Mouse (Mus musculus) embryonic facial prominence, embryonic 13.5 days (tissue): ENCODE data around the gene Dnlz. TPM values are rescaled to one million over a fixed set of nuclear protein-coding genes. Genes with fewer than 3 reads are reported as not detected.
"Not testable (repeated sequence)": the region's sequence is repeated elsewhere in the genome, so short reads cannot be mapped to it uniquely, and the experiment has no call there.

Experiments used
- ATAC-seq: fragments of 200-750 bp; cut with Nextera tagmentation; 2 replicates; pipeline ENCODE4 v1.8.0; 2017; ENCODE audit warnings: low read depth; ENCODE audit not compliant: insufficient number of reproducible peaks, insufficient read depth, low FRiP score, low TSS enrichment
- H3K27ac ChIP-seq: fragments of 300-500 bp; sonication (generic); 2 replicates; pipeline ENCODE4 v1.5.1; 2015; ENCODE audit warnings: moderate library complexity, mild to moderate bottlenecking, inconsistent platforms
- H3K27me3 ChIP-seq: fragments of 300-500 bp; sonication (generic); 2 replicates; pipeline ENCODE4 v1.6.1; 2015; ENCODE audit warnings: mild to moderate bottlenecking, inconsistent platforms
- H3K36me3 ChIP-seq: fragments of 300-500 bp; sonication (generic); 2 replicates; pipeline ENCODE4 v1.6.1; 2015; ENCODE audit warnings: mild to moderate bottlenecking, inconsistent platforms
- H3K4me1 ChIP-seq: fragments of 300-500 bp; sonication (generic); 2 replicates; pipeline ENCODE4 v1.6.1; 2015; ENCODE audit warnings: inconsistent platforms
- H3K4me2 ChIP-seq: fragments of 300-500 bp; sonication (generic); 2 replicates; pipeline ENCODE4 v1.6.1; 2015; ENCODE audit warnings: moderate library complexity, mild to moderate bottlenecking, inconsistent platforms
- H3K4me3 ChIP-seq: fragments of 300-500 bp; sonication (generic); 2 replicates; pipeline ENCODE4 v1.5.1; 2015; ENCODE audit warnings: mild to moderate bottlenecking, inconsistent platforms
- H3K9ac ChIP-seq: fragments of 300-500 bp; sonication (generic); 2 replicates; pipeline ENCODE4 v1.6.1; 2015; ENCODE audit warnings: mild to moderate bottlenecking, inconsistent platforms
- H3K9me3 ChIP-seq: fragments of 300-500 bp; sonication (generic); 2 replicates; pipeline ENCODE4 v1.6.1; 2016; ENCODE audit warnings: inconsistent platforms
- WGBS: fragments of 180-500 bp; shearing (Covaris S2); methylation state at CpG from one replicate; pipeline ENCODE4 v1.1.7; 2015; ENCODE audit warnings: mixed read lengths; 5-methylcytosine and 5-hydroxymethylcytosine counted together
- polyA plus RNA-seq: library from polyadenylated mRNA; unstranded; fragments of >200 nt; fragmentation: Nextera tagmentation; extraction: Ambion mirVana; gene quantifications from 2 replicates; pipeline ENCODE4 v1.2.1, GENCODE M21; 2015

Dnlz gene
- 31.4 and 32.1 TPM in 2 replicates for polyA plus RNA-seq

GRCm38 (mm10) chr2:26351358-26352290, at the start of gene Dnlz:
Gene Dnlz (minus strand): TSS chr2:26352110.
- 2% methylated on average over 62 of the region's 62 CpGs for WGBS
- Histone ChIP-seq H3K9ac (peak within 1 kb of the TSS; percentile 92), H3K27me3 (no peaks in the 10 kb centered on the region), H3K4me1 (peaks cover 40% of the 10 kb centered on the region), H3K9me3 (no peaks in the 10 kb centered on the region), H3K36me3 (peaks cover 37% of the 10 kb centered on the region), H3K4me3 (peak within 1 kb of the TSS; percentile 71), H3K27ac (peak within 1 kb of the TSS; percentile 91), H3K4me2 (peak within 1 kb of the TSS; percentile 70)
- peak; percentile 67; the same call in 1 of the 2 replicates for ATAC-seq

DNA sequence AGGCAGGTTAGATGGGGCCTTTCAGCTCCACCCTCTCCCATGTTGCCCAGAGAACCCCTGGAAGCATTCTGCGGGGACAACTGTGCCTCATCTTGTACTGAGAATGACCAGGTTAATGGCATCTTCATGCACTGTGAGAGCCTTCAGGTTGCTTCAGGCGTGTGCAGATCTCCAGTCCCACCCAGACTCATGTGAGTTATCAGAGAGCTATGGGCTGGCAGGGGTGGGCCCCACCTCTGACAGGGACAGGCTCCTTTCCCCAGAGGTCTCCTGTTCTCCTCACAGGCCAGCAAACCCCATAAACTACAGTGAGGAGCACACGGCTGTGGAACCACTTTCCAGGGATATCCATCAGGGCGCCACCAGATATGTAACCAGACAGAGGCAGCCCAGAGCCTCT, 49.1 kb upstream of the Dnlz start:
- H3K27me3 ChIP-seq = no peaks in the 10 kb centered on the region
- no peak overlapping the region for H3K4me2 ChIP-seq
- peaks cover 15% of the 10 kb centered on the region for H3K4me1 ChIP-seq
- H3K27ac ChIP-seq = no peak overlapping the region
- H3K36me3 ChIP-seq = peaks cover 88% of the 10 kb centered on the region
- 90% methylated on average over 4 of the region's 4 CpGs for WGBS
- no peak for ATAC-seq
- no peak overlapping the region for H3K9ac ChIP-seq
- no peak overlapping the region for H3K4me3 ChIP-seq
- H3K9me3 ChIP-seq = no peaks in the 10 kb centered on the region

DNA sequence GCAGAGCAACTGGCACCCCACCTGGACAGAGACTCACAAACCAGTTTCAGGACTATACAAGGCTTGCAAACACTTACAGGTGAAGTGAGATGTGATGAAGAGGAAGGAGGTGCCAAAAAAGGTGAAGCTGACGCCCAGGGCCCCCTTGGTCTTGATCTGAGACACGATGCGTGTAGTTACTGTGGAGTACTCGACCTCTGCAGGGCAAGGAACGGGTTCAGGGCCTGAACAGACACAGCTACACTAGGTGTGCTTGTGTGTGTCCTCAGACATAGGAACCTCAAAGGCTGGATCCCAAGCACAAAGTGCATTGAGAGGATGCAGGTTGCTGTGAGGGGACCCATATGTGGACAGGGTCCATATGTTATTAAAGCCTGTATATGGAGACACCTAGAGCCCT, 48.4 kb upstream of the Dnlz start:
- H3K36me3 ChIP-seq = peaks cover 88% of the 10 kb centered on the region
- WGBS = 85% methylated on average over 5 of the region's 5 CpGs

GRCm38 (mm10) chr2:26399647-26400046, 47.7 kb upstream of the Dnlz start:
- H3K27ac ChIP-seq = no peak overlapping the region
- no peaks in the 10 kb centered on the region for H3K9me3 ChIP-seq
- H3K27me3 ChIP-seq = no peaks in the 10 kb centered on the region
- no peak for ATAC-seq
- H3K4me1 ChIP-seq = peaks cover under 1% of the 10 kb centered on the region; the same call in 1 of the 2 replicates
- no peak overlapping the region for H3K4me2 ChIP-seq
- H3K4me3 ChIP-seq = no peak overlapping the region
- WGBS = 81% methylated on average over 5 of the region's 5 CpGs
- H3K36me3 ChIP-seq = peaks cover 90% of the 10 kb centered on the region
- no peak overlapping the region for H3K9ac ChIP-seq

More for the DNA sequence above, 48.4 kb upstream of the Dnlz start:
- Histone ChIP-seq H3K27me3 (no peaks in the 10 kb centered on the region), H3K9ac (no peak overlapping the region), H3K4me1 (peaks cover 7% of the 10 kb centered on the region), H3K9me3 (no peaks in the 10 kb centered on the region), H3K4me3 (no peak overlapping the region), H3K27ac (no peak overlapping the region), H3K4me2 (no peak overlapping the region)
- no peak for ATAC-seq

DNA sequence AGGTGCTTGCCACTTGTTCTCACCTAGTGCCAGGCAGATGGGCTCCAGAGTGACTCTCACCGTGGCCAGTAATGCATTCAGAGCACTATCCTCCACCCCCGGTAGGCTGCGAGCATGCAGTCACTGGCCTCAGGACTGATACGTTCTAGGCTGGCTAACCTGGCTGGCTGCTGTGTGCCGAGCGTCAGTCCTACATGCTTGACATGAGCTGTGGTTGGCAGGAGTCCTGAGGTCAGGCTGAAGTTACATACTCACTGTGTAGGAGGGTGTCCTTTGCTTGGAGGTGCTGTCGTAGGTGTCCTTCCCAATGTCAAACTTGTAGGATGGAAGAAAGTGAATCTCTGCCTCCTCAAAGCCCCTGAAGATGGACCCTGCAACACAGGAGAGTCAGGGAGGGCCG, 47.1 kb upstream of the Dnlz start:
- H3K9me3 ChIP-seq = no peaks in the 10 kb centered on the region
- no peak overlapping the region for H3K27ac ChIP-seq
- peaks cover 96% of the 10 kb centered on the region for H3K36me3 ChIP-seq
- 86% methylated on average over 8 of the region's 8 CpGs for WGBS
- H3K4me3 ChIP-seq = no peak overlapping the region
- no peaks in the 10 kb centered on the region for H3K4me1 ChIP-seq
- H3K27me3 ChIP-seq = no peaks in the 10 kb centered on the region
- ATAC-seq = no peak
- no peak overlapping the region for H3K4me2 ChIP-seq
- H3K9ac ChIP-seq = no peak overlapping the region

- peaks cover 22% of the 10 kb centered on the region for H3K4me1 ChIP-seq
- WGBS = 89% methylated on average over 6 of the region's 6 CpGs
- no peak overlapping the region for H3K9ac ChIP-seq
- ATAC-seq = no peak
- no peaks in the 10 kb centered on the region for H3K27me3 ChIP-seq
- H3K4me3 ChIP-seq = no peak overlapping the region
- no peak overlapping the region for H3K27ac ChIP-seq
- no peak overlapping the region for H3K4me2 ChIP-seq
- no peaks in the 10 kb centered on the region for H3K9me3 ChIP-seq
- peaks cover 75% of the 10 kb centered on the region for H3K36me3 ChIP-seq
These were observed 39.7 kb upstream of the Dnlz start for GRCm38 (mm10) chr2:26391617-26392016.

GRCm38 (mm10) chr2:26390954-26391353, 39.0 kb upstream of the Dnlz start:
- 81% methylated on average over 3 of the region's 3 CpGs for WGBS
- no peak overlapping the region for H3K27ac ChIP-seq

GRCm38 (mm10) chr2:26389154-26389690, 37.3 kb upstream of the Dnlz start, which contains the start of the genes Entr1 and Pmpca:
Gene Entr1 (minus strand): TSS chr2:26389316.
Gene Pmpca (plus strand): TSS chr2:26389339.
- Histone ChIP-seq H3K4me3 (peak within 1 kb of the TSS; percentile 97), H3K36me3 (peaks cover 75% of the 10 kb centered on the region), H3K27ac (peak within 1 kb of the TSS; percentile 69), H3K9ac (peak within 1 kb of the TSS; percentile 95), H3K4me2 (peak within 1 kb of the TSS; percentile 95), H3K4me1 (peaks cover 22% of the 10 kb centered on the region), H3K9me3 (no peaks in the 10 kb centered on the region), H3K27me3 (no peaks in the 10 kb centered on the region)
- ATAC-seq = peak; percentile 80
- under 1% methylated on average over 60 of the region's 60 CpGs for WGBS

More at GRCm38 (mm10) chr2:26390954-26391353, 39.0 kb upstream of the Dnlz start:
- no peaks in the 10 kb centered on the region for H3K9me3 ChIP-seq
- H3K4me2 ChIP-seq = peak overlapping the region; percentile 12; the same call in 1 of the 2 replicates
- peaks cover 22% of the 10 kb centered on the region for H3K4me1 ChIP-seq
- no peak for ATAC-seq
- no peaks in the 10 kb centered on the region for H3K27me3 ChIP-seq
- H3K4me3 ChIP-seq = no peak overlapping the region
- H3K9ac ChIP-seq = no peak overlapping the region
- peaks cover 75% of the 10 kb centered on the region for H3K36me3 ChIP-seq

GRCm38 (mm10) chr2:26388682-26389153, 36.8 kb upstream of the Dnlz start:
- Histone ChIP-seq H3K36me3 (peaks cover 75% of the 10 kb centered on the region), H3K4me3 (peak overlapping the region; percentile 97), H3K4me2 (peak overlapping the region; percentile 95), H3K27ac (peak overlapping the region; percentile 69), H3K9me3 (no peaks in the 10 kb centered on the region), H3K9ac (peak overlapping the region; percentile 95), H3K4me1 (peaks cover 22% of the 10 kb centered on the region), H3K27me3 (no peaks in the 10 kb centered on the region)
- under 1% methylated on average over 45 of the region's 45 CpGs for WGBS
- peak; percentile 6; the same call in 1 of the 2 replicates for ATAC-seq

DNA sequence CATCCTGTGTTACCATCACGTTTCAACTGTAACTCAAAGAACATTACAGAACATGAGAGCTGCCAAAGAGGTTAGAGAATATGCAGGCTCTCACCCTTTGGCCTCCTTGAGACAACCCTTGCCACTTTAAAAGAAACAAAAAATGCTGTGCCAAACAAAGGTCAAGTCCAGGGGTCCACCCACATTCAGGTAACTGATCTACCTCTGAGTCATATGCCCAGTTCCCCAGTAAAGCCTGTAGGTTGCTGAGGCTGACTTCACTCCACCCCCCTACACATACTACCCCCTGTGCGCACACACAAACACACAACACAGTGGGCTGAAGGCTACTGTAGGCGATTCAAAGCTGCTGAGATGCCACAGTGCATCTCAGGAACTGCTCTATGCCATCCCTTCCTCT, 35.8 kb upstream of the Dnlz start:
- Histone ChIP-seq H3K27ac (no peak overlapping the region), H3K4me2 (peak overlapping the region; percentile 95), H3K4me1 (peaks cover 22% of the 10 kb centered on the region), H3K36me3 (peaks cover 75% of the 10 kb centered on the region), H3K9me3 (no peaks in the 10 kb centered on the region), H3K9ac (peak overlapping the region; percentile 95), H3K4me3 (peak overlapping the region; percentile 97; the same call in 1 of the 2 replicates), H3K27me3 (no peaks in the 10 kb centered on the region)
- WGBS = 87% methylated on average over 3 of the region's 3 CpGs
- ATAC-seq = no peak

- 33% methylated on average over 6 of the region's 6 CpGs for WGBS
- not testable (repeated sequence) for H3K4me1 ChIP-seq, H3K27ac ChIP-seq, ATAC-seq, H3K9me3 ChIP-seq, H3K27me3 ChIP-seq
- Histone ChIP-seq H3K9ac (peak overlapping the region; percentile 89), H3K36me3 (peaks cover 66% of the 10 kb centered on the region), H3K4me3 (peak overlapping the region; percentile 92), H3K4me2 (peak overlapping the region; percentile 93)
These were observed 29.0 kb upstream of the Dnlz start for GRCm38 (mm10) chr2:26380871-26381270.
